Mouse (Mus musculus) kidney, embryonic 15.5 days (tissue): Measurements from ENCODE around the gene Kng2. TPM values are rescaled to one million over a fixed set of nuclear protein-coding genes. Genes with fewer than 3 reads are reported as not detected.
"Not testable (repeated sequence)": the region's sequence is repeated elsewhere in the genome, so short reads cannot be mapped to it uniquely, and the experiment has no call there.

ENCODE experiments used
- ATAC-seq: fragments of 200-750 bp; cut with Nextera tagmentation; replicated peaks from 2 replicates; pipeline ENCODE4 v1.8.0; 2017; ENCODE audit warnings: moderate TSS enrichment; ENCODE audit not compliant: low FRiP score
- H3K27ac ChIP-seq: fragments of 300-500 bp; sonication (generic); 2 replicates; pipeline ENCODE4 v1.5.1; 2015; ENCODE audit warnings: mild to moderate bottlenecking, inconsistent platforms
- H3K27me3 ChIP-seq: fragments of 300-500 bp; sonication (generic); 2 replicates; pipeline ENCODE4 v1.6.1; 2015; ENCODE audit warnings: inconsistent platforms
- H3K36me3 ChIP-seq: fragments of 300-500 bp; sonication (generic); 2 replicates; pipeline ENCODE4 v1.6.1; 2015; ENCODE audit warnings: inconsistent platforms
- H3K4me1 ChIP-seq: fragments of 300-500 bp; sonication (generic); 2 replicates; pipeline ENCODE4 v1.6.1; 2015; ENCODE audit warnings: inconsistent platforms
- H3K4me2 ChIP-seq: fragments of 300-500 bp; sonication (generic); 2 replicates; pipeline ENCODE4 v1.6.1; 2015; ENCODE audit warnings: moderate library complexity, mild to moderate bottlenecking, inconsistent platforms
- H3K4me3 ChIP-seq: fragments of 300-500 bp; sonication (generic); replicated peaks from 2 replicates; pipeline ENCODE4 v1.5.1; 2015; ENCODE audit warnings: mild to moderate bottlenecking, inconsistent platforms
- H3K9ac ChIP-seq: fragments of 300-500 bp; sonication (generic); 2 replicates; pipeline ENCODE4 v1.6.1; 2015; ENCODE audit warnings: mild to moderate bottlenecking, inconsistent platforms
- H3K9me3 ChIP-seq: fragments of 300-500 bp; sonication (generic); replicated peaks from 2 replicates; pipeline ENCODE4 v1.6.1; 2016; ENCODE audit warnings: inconsistent platforms
- WGBS: fragments of 180-500 bp; shearing (Covaris S2); methylation state at CpG from one replicate; pipeline ENCODE4 v1.1.7; 2015; ENCODE audit warnings: mixed read lengths; 5-methylcytosine and 5-hydroxymethylcytosine counted together
- polyA plus RNA-seq: library from polyadenylated mRNA; unstranded; fragments of >200 nt; fragmentation: Nextera tagmentation; extraction: Ambion mirVana; gene quantifications from 2 replicates; pipeline ENCODE4 v1.2.1, GENCODE M21; 2015

The Kng2 gene
- polyA plus RNA-seq, 1 experiment from 2014 or later: 9.3 TPM

DNA sequence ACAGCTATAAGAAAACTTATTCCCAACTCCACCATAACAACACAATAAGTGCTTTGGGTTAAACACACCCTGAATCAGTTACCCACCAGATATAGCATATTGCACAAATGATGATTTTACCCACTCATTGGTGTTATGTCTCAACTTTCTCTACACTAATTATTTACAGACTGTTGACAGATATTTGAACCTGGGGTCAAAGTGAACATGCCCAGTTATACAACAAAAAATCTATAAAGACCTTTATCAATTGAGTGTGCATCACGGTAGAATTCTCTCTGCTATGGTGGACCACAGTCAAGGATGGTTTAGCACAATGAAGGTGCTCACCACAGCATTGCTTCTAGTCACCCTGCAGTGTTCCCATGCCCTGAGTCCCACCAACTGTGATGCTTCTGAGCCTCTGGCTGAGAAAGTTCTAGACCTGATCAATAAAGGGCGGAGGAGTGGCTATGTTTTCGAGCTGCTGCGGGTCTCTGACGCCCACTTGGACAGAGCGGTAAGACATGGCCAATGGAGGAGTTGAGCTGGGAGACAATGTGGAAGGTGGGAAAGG lies 78.4 kb downstream of the Kng2 start, which contains the start of gene Hrg:
Hrg (plus strand) TSS at position 233 of the 556 bp plus-strand sequence.
- 93% methylated on average over 6 of the region's 6 CpGs for WGBS
- no peaks in the 10 kb centered on the region for H3K27me3 ChIP-seq
- H3K27ac ChIP-seq: no peak within 1 kb of the TSS
- no peak within 1 kb of the TSS for H3K9ac ChIP-seq
- H3K4me2 ChIP-seq: no peak within 1 kb of the TSS
- no peak within 1 kb of the TSS for H3K4me3 ChIP-seq
- ATAC-seq: no peak
- no peaks in the 10 kb centered on the region for H3K9me3 ChIP-seq
- no peaks in the 10 kb centered on the region for H3K4me1 ChIP-seq
- H3K36me3 ChIP-seq: no peaks in the 10 kb centered on the region

DNA sequence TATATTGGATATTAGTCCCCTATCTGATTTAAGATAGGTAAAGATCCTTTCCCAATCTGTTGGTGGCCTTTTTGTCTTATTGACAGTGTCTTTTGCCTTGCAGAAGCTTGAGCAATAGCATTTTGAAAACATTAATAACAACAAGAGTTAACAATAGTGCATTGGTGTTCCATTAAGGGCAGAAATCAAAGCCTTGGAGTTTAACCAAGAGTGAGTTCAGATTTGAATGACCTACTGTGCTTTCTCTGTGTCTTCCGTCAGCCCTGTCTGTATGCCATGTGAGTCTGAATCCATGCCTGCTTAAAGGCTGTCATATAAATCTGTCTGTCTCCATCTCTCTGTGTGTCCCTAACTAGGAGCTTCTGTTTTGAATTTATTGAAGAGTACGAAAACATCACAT lies 81.9 kb downstream of the Kng2 start:
- H3K36me3 ChIP-seq: no peaks in the 10 kb centered on the region
- ATAC-seq: no peak
- 89% methylated on average over 2 of the region's 2 CpGs for WGBS
- H3K9ac ChIP-seq: no peak overlapping the region
- H3K4me3 ChIP-seq: no peak overlapping the region
- no peaks in the 10 kb centered on the region for H3K27me3 ChIP-seq
- H3K4me1 ChIP-seq: no peaks in the 10 kb centered on the region
- H3K27ac ChIP-seq: no peak overlapping the region
- H3K9me3 ChIP-seq: no peaks in the 10 kb centered on the region
- H3K4me2 ChIP-seq: no peak overlapping the region

DNA sequence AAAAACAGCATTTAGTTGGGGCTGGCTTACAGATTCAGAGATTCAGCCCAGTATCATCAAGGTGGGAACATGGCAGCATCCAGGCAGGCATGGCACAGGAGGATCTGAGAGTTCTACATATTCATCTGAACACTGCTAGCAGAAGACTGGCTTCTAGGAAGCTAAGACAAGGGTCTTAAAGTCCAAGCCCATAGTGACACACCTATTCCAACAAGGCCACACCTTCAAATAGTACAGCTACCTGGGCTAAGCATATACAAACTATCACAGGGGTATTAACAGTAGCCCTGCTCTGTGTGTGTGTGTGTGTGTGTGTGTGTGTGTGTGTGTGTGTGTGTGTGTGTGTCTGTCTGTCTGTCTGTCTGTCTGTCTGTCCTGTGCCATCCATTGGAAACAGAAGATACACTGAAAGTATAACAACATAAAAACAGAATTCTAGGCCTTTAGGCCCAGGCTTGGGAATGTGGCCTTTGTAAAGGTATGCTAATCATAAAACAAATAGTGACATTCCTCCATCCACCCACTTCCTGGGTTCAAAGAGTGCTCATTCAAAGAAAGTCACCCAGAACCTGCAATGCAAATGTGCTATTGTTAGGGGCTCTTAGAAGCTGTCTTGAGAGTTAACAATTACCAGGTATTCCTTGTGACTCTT lies 87.3 kb downstream of the Kng2 start:
- not testable (repeated sequence) for ATAC-seq, H3K9ac ChIP-seq, H3K27ac ChIP-seq, H3K27me3 ChIP-seq, H3K4me1 ChIP-seq, H3K4me2 ChIP-seq, H3K4me3 ChIP-seq, H3K36me3 ChIP-seq, H3K9me3 ChIP-seq

DNA sequence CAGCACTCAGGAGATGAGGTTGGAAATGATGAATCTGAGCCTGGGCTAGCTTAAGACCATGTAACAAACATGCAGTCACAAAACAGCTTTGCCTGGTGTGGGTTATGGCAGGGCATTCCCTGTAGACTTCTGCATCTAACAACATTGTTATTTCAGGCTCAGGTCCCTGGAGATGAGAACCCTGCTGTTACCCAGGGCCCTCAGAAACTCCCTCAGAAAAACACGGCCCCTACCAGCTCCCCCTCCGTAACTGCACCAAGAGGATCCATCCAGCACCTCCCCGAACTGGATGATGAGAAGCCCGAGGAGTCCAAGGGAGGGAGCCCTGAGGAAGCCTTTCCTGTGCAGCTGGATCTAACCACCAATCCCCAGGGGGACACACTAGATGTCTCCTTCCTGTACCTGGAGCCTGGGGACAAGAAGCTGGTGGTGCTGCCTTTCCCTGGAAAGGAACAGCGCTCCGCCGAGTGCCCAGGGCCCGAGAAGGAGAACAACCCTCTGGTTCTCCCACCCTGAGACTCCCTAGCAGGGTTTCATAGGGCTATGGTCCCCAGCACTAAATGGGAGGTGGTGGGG lies 90.1 kb downstream of the Kng2 start:
- H3K4me1 ChIP-seq: no peaks in the 10 kb centered on the region
- no peak overlapping the region for H3K27ac ChIP-seq
- no peak overlapping the region for H3K9ac ChIP-seq
- no peak overlapping the region for H3K4me3 ChIP-seq
- WGBS: 86% methylated on average over 8 of the region's 8 CpGs
- no peaks in the 10 kb centered on the region for H3K27me3 ChIP-seq
- no peaks in the 10 kb centered on the region for H3K36me3 ChIP-seq
- ATAC-seq: no peak
- H3K4me2 ChIP-seq: no peak overlapping the region
- no peaks in the 10 kb centered on the region for H3K9me3 ChIP-seq

DNA sequence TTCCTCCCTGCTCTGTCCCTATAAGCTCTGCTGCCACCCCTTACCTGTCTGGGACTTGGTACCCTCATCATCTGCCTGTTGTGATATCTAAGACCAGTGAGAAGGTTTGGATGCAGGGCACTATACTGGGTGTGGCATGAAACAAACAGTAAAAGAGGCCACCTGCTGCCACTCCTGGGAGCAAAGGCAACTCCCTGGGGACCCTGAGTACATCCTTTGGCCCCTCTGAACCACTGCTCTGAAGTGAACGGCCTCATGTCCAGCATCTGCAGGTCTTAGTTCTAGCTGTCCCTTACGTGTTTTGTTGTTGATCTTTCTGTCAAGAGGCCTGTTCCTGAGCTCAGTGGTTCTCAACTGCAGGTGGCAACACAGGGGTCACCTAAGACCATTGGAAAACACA lies 90.7 kb downstream of the Kng2 start:
- Histone ChIP-seq H3K36me3 (no peaks in the 10 kb centered on the region), H3K4me1 (no peaks in the 10 kb centered on the region), H3K9ac (no peak overlapping the region), H3K4me3 (no peak overlapping the region), H3K27me3 (no peaks in the 10 kb centered on the region), H3K27ac (no peak overlapping the region), H3K4me2 (no peak overlapping the region), H3K9me3 (no peaks in the 10 kb centered on the region)
- 75% methylated on average over 2 of the region's 2 CpGs for WGBS
- no peak for ATAC-seq

DNA sequence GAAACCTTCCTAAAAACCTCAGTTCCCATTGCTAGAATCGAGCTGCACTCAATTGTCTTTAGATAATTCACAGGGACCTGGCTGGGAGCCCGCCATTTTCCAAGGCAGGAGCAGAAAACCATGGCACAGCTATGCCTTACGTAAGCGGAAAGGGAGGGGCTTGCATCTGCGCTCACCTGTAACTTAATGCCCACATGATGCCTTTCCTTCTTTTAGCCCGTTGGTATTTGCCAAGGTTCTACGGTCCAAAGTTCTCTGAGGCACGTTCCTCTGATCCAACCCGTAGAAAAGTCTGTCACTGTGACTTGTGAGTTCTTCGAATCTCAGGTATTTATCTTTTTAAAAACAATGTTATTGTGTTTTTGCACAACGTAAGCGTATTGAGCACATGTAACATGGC lies 91.7 kb downstream of the Kng2 start:
- no peak for ATAC-seq
- no peak overlapping the region for H3K9ac ChIP-seq
- no peaks in the 10 kb centered on the region for H3K27me3 ChIP-seq
- H3K4me1 ChIP-seq: no peaks in the 10 kb centered on the region
- WGBS: 87% methylated on average over 12 of the region's 12 CpGs
- H3K9me3 ChIP-seq: no peaks in the 10 kb centered on the region
- H3K36me3 ChIP-seq: no peaks in the 10 kb centered on the region
- no peak overlapping the region for H3K4me2 ChIP-seq
- no peak overlapping the region for H3K4me3 ChIP-seq
- H3K27ac ChIP-seq: no peak overlapping the region

Other genes starting within 250 kb of the Kng2 start
- 0.19 and 0.25 TPM in 2 replicates for gene Crygs, start 217.9 kb downstream of the Kng2 start, polyA plus RNA-seq
- 33.3 and 34.7 TPM in 2 replicates for gene Tbccd1, start 171.8 kb downstream of the Kng2 start, polyA plus RNA-seq
- 118 and 124 TPM in 2 replicates for gene Dnajb11, start 171.6 kb downstream of the Kng2 start, polyA plus RNA-seq
- 10.8 and 32.4 TPM in 2 replicates for gene Ahsg, start 138.2 kb downstream of the Kng2 start, polyA plus RNA-seq
- gene Fetub, start 111.1 kb downstream of the Kng2 start, polyA plus RNA-seq: 0.29 and 0.54 TPM in 2 replicates
- gene Hrg, start 78.4 kb downstream of the Kng2 start, polyA plus RNA-seq: not detected in 2 replicates
- 4.8 and 9.2 TPM in 2 replicates for gene Kng1, start 28.4 kb upstream of the Kng2 start, polyA plus RNA-seq
- 217 and 225 TPM in 2 replicates for gene Eif4a2, start 78.0 kb upstream of the Kng2 start, polyA plus RNA-seq
- 125 and 132 TPM in 2 replicates for gene Rfc4, start 98.3 kb upstream of the Kng2 start, polyA plus RNA-seq
- gene Adipoq, start 117.1 kb upstream of the Kng2 start, polyA plus RNA-seq: not detected in 2 replicates
- 22.6 and 25.5 TPM in 2 replicates for gene St6gal1, start 195.3 kb upstream of the Kng2 start, polyA plus RNA-seq